Mouse (Mus musculus): ENCODE measurements at regions not wholly inside any gene's neighbourhood (a gene's known extent, or its start where the extent isn't known, plus 50 kb on each side); places are given as distances from the start of the nearest gene placed in this dataset.

DNA sequence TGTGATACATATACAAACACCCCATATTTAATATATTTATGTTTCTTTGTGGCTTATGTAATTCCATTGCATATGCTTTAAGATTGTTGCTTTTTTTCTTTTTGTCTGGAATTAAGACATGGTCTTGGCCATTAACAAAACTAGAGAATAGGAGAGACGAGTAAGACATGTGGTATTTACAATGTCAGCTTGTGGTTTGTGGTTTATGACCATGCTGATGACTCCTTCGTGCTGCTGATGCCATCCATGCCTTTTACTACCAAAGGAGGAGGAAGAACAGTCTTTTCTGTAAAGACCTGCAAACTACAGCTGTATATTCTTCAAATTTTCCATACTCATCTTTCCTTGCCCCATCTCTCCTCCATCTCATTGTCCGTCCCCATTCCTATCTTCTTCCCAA, 552.7 kb downstream of the Hdgfl1 start:
- TF ChIP-seq ZNF384 (IDR thresholded peaks at IDR 0.05; ENCODE audit: low read depth, low read length) (no peak), MAFK (IDR thresholded peaks at IDR 0.05; ENCODE audit: insufficient read depth, low read depth, low read length) (no peak), HCFC1 (IDR thresholded peaks at IDR 0.05; ENCODE audit: borderline replicate concordance, insufficient read depth, low read length) (no peak)
